Mouse (Mus musculus) limb, embryonic 12.5 days (tissue): ENCODE results near the gene Oosp2. TPM values are rescaled to one million over a fixed set of nuclear protein-coding genes. Genes with fewer than 3 reads are reported as not detected.

ENCODE experiments used
- ATAC-seq: fragments of 200-750 bp; cut with Nextera tagmentation; 2 replicates; pipeline ENCODE4 v1.8.0; 2017; ENCODE audit warnings: low read depth, moderate TSS enrichment; ENCODE audit not compliant: insufficient number of reproducible peaks, insufficient read depth, low FRiP score, low TSS enrichment
- H3K27ac ChIP-seq: fragments of 300-500 bp; sonication (generic); 2 replicates; pipeline ENCODE4 v1.5.1; 2016; ENCODE audit warnings: mild to moderate bottlenecking, moderate library complexity
- H3K27me3 ChIP-seq: fragments of 300-500 bp; sonication (generic); 2 replicates; pipeline ENCODE4 v1.6.1; 2016; ENCODE audit warnings: mild to moderate bottlenecking, moderate library complexity
- H3K36me3 ChIP-seq: fragments of 300-500 bp; sonication (generic); 2 replicates; pipeline ENCODE4 v1.6.1; 2016; ENCODE audit warnings: mild to moderate bottlenecking, moderate library complexity
- H3K4me1 ChIP-seq: fragments of 300-500 bp; sonication (generic); replicated peaks from 2 replicates; pipeline ENCODE4 v1.6.1; 2016
- H3K4me2 ChIP-seq: fragments of 300-500 bp; sonication (generic); 2 replicates; pipeline ENCODE4 v1.6.1; 2016; ENCODE audit warnings: mild to moderate bottlenecking, moderate library complexity
- H3K4me3 ChIP-seq: fragments of 300-500 bp; sonication (generic); replicated peaks from 2 replicates; pipeline ENCODE4 v1.5.1; 2016; ENCODE audit warnings: mild to moderate bottlenecking
- H3K9ac ChIP-seq: fragments of 300-500 bp; sonication (generic); replicated peaks from 2 replicates; pipeline ENCODE4 v1.6.1; 2016; ENCODE audit warnings: mild to moderate bottlenecking, moderate library complexity
- H3K9me3 ChIP-seq: fragments of 300-500 bp; sonication (generic); 2 replicates; pipeline ENCODE4 v1.6.1; 2016; ENCODE audit warnings: mild to moderate bottlenecking, moderate library complexity
- WGBS: fragments of 180-500 bp; shearing (Covaris S2); methylation state at CpG from one replicate; pipeline ENCODE4 v1.1.7; 2016; 5-methylcytosine and 5-hydroxymethylcytosine counted together
- polyA plus RNA-seq: library from polyadenylated mRNA; unstranded; fragments of >200 nt; fragmentation: Nextera tagmentation; extraction: Ambion mirVana; gene quantifications from 2 replicates; pipeline ENCODE4 v1.2.1, GENCODE M21; 2016

The Oosp2 gene
- polyA plus RNA-seq, 1 experiment from 2014 or later = not detected

DNA sequence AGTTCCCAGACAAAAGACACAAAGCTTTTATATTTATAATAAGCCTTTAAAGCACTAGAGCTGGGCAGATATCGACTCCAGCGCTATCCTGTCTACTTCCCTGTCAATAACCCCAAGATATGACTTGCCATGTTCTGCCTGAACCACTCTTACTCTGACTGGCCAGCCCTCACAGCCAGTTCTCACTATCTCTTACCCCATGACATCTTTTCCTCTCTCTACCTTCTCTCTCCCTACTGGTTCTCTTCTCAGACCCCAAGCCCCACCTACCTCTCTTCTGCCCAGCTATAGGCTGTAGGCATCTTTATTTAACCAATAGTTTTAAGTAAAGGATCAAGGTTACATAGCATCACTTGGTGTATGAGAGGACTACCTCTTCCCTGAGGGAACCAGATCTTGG lies 26.0 kb downstream of the Oosp2 start:
- ATAC-seq = no peak
- H3K27me3 ChIP-seq = no peaks in the 10 kb centered on the region
- no peak overlapping the region for H3K4me2 ChIP-seq
- no peaks in the 10 kb centered on the region for H3K36me3 ChIP-seq
- WGBS = 74% methylated on average over 2 of the region's 2 CpGs
- H3K9me3 ChIP-seq = no peaks in the 10 kb centered on the region
- H3K9ac ChIP-seq = no peak overlapping the region
- H3K4me3 ChIP-seq = no peak overlapping the region
- no peaks in the 10 kb centered on the region for H3K4me1 ChIP-seq
- no peak overlapping the region for H3K27ac ChIP-seq

DNA sequence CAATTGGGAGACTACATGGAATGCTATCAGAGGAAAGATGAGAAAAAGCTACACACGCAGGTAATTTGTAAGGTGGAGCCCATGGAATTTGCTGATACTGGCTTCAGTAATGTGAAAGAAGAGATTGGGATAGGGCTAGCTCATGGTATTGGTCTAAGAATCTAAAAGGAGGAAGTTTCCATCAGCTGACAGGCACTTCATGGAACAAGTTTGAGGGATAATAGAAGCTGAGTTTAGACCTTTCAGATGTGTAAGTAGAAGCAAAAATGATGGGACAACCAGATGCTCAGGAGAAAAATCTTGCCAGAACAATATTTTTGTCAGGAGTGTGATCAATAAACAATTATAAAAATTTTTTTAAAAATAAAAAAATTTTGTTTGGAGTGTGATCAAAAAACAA lies 26.6 kb downstream of the Oosp2 start:
- H3K9ac ChIP-seq = no peak overlapping the region
- ATAC-seq = no peak
- whole genome bisulfite sequencing = 90% methylated on average over 1 of the region's 1 CpGs
- no peaks in the 10 kb centered on the region for H3K27me3 ChIP-seq
- no peaks in the 10 kb centered on the region for H3K36me3 ChIP-seq
- no peaks in the 10 kb centered on the region for H3K4me1 ChIP-seq
- no peaks in the 10 kb centered on the region for H3K9me3 ChIP-seq
- no peak overlapping the region for H3K4me2 ChIP-seq
- no peak overlapping the region for H3K4me3 ChIP-seq
- H3K27ac ChIP-seq = no peak overlapping the region

DNA sequence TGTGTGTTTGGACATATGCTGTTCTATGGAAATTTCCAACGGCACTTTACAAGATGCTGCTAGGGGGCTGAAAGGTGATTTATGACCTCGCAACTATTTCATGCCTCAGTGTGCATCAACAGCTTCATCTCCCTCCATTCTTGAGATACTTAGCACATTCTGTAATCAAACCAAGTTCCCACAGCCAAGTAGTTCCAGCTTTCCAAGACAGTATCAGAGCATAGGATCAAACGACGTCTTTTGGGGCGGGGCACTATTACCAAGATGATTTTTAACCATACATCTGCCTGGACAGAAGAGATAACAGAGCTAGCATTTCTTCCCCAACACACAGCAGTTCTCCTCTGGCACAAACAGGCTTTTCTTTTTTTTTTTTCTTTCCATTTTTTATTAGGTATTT lies 35.1 kb downstream of the Oosp2 start:
- Histone ChIP-seq H3K27ac (no peak overlapping the region), H3K9ac (no peak overlapping the region), H3K4me3 (no peak overlapping the region), H3K4me2 (no peak overlapping the region), H3K36me3 (no peaks in the 10 kb centered on the region), H3K9me3 (no peaks in the 10 kb centered on the region), H3K4me1 (peaks cover 4% of the 10 kb centered on the region; the same call in 1 of the 2 replicates), H3K27me3 (no peaks in the 10 kb centered on the region)
- WGBS = 56% methylated on average over 5 of the region's 5 CpGs
- ATAC-seq = no peak

DNA sequence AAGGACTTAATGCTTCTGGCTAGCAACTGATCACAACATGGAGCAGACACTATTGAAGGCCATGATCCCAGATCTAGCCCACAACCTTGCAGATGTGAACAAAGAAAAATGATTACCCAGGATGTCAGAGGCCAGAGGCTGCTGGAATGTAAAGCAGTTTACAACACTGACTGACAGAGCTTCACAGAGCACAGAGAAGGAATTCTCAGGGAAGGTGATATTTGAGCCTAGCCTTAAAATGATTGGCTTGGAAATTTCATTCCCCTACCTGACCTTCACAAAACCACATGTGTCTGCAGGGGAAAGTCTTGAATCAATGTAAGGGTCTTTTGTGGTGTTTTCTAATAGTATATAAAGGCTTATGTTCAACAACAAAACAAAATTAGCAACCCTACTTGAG lies 35.6 kb downstream of the Oosp2 start:
- no peaks in the 10 kb centered on the region for H3K36me3 ChIP-seq
- H3K4me3 ChIP-seq = no peak overlapping the region
- no peak overlapping the region for H3K4me2 ChIP-seq
- no peak overlapping the region for H3K27ac ChIP-seq
- no peak for ATAC-seq
- H3K9me3 ChIP-seq = no peaks in the 10 kb centered on the region
- H3K9ac ChIP-seq = no peak overlapping the region
- peaks cover 4% of the 10 kb centered on the region; the same call in 1 of the 2 replicates for H3K4me1 ChIP-seq
- H3K27me3 ChIP-seq = no peaks in the 10 kb centered on the region

DNA sequence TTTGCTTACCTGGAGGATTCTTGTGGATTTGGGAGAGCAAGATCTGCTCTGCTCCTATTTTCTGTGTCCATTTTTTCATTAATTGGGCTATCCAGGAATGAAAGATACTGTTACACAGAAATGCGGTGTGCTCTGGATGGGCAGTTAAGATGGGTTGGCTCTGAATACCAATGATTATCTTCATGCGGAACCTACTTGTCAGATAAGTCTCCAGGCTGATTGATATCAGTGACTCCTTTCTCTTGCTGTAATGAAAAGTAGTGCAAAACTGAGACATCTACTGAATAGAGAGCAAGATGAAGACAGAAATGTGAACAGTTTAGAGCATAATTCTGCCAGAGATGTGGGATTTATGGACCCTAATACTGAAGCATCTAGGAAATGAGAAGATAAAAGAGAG lies 36.8 kb downstream of the Oosp2 start, which contains the start of gene Ms4a2:
Gene Ms4a2 (minus strand): TSS at position 169 of the 400 bp plus-strand sequence.
- H3K4me1 ChIP-seq = peaks cover 4% of the 10 kb centered on the region; the same call in 1 of the 2 replicates
- H3K27ac ChIP-seq = no peak within 1 kb of the TSS
- no peak for ATAC-seq
- no peaks in the 10 kb centered on the region for H3K36me3 ChIP-seq
- H3K4me2 ChIP-seq = no peak within 1 kb of the TSS
- 87% methylated on average over 2 of the region's 2 CpGs for WGBS
- no peaks in the 10 kb centered on the region for H3K27me3 ChIP-seq
- H3K9ac ChIP-seq = no peak within 1 kb of the TSS
- no peak within 1 kb of the TSS for H3K4me3 ChIP-seq
- no peaks in the 10 kb centered on the region for H3K9me3 ChIP-seq

DNA sequence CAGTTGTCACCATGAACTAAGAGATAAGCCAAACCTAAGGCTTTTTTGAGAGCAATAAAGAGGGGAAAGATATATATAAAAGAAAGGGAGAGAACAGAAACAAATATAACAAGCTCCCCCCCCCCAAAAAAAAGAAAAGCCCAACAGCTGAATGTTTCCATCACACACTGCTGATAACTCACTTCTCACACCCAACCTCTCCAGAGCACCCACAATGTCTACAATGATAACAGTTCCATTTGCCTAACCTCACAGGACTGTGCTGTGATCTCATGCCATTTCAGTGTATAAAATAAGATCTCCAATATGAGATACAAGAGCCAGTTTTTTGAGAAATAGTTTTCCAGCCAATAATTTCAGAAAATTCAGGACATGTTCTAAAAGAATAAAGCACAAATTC lies 42.4 kb downstream of the Oosp2 start:
- no peak overlapping the region for H3K9ac ChIP-seq

DNA sequence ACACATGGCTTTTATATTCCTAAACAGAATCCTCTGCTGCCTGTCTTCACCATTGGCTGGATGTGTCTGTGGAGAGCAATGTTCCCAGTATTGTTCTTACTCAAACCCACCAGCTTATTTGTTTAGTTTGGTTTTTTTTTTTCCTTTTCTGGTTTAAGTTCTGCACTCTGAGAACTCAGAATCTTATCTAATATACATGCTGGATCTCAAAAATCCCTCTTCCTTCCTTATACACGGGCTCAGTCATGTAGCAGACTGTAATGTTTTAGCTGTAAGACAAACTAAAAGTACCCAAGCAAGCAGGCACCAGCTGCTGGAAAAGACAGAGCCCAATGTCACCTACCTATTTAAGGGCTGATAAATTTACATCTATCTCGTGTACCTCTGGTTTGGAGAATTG lies 45.6 kb downstream of the Oosp2 start:
- WGBS = 68% methylated on average over 2 of the region's 2 CpGs
- H3K4me2 ChIP-seq = no peak overlapping the region
- no peak overlapping the region for H3K9ac ChIP-seq
- no peaks in the 10 kb centered on the region for H3K4me1 ChIP-seq
- H3K36me3 ChIP-seq = no peaks in the 10 kb centered on the region
- H3K27ac ChIP-seq = no peak overlapping the region
- no peaks in the 10 kb centered on the region for H3K27me3 ChIP-seq
- ATAC-seq = no peak
- no peak overlapping the region for H3K4me3 ChIP-seq
- H3K9me3 ChIP-seq = no peaks in the 10 kb centered on the region

More for the DNA sequence above, 42.4 kb downstream of the Oosp2 start:
- H3K4me1 ChIP-seq = no peaks in the 10 kb centered on the region
- H3K27me3 ChIP-seq = no peaks in the 10 kb centered on the region
- no peak overlapping the region for H3K4me3 ChIP-seq
- no peak overlapping the region for H3K4me2 ChIP-seq
- ATAC-seq = no peak
- H3K9me3 ChIP-seq = no peaks in the 10 kb centered on the region
- H3K27ac ChIP-seq = no peak overlapping the region
- H3K36me3 ChIP-seq = no peaks in the 10 kb centered on the region

DNA sequence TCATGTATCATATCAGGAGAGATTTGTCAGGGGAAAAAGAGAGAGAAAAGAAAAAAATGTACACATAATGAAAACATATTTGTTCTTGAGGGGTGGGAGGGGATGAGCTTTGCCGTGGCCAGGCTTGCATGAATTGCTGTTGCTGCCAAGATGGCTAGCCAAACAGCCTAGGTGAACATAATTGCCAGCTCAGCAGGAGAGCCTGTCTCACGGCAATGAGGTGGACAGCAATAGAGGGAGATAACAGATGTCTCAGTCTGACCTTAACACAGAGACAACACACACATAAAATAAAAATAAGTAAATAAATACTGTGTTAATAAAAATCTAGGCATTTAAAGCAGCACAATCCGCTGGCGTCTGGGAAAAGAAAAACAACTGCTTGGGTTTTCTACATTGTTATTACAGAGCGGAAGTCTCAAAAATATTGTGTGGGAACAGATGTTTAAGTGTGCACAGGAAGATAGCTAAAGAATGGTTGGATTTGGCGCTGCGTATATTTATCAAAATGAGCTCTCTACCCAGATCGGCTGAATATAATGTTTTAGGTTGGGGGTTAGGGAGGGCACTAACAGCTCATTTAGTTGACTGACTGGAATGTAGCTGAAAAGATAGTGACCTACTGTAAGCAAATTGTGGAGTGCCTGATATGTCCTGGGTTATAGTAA lies 46.4 kb downstream of the Oosp2 start:
- Histone ChIP-seq H3K27me3 (no peaks in the 10 kb centered on the region), H3K4me3 (no peak overlapping the region), H3K9ac (no peak overlapping the region), H3K4me2 (no peak overlapping the region), H3K4me1 (no peaks in the 10 kb centered on the region), H3K36me3 (no peaks in the 10 kb centered on the region), H3K9me3 (no peaks in the 10 kb centered on the region), H3K27ac (no peak overlapping the region)
- no peak for ATAC-seq
- WGBS = 78% methylated on average over 8 of the region's 8 CpGs

DNA sequence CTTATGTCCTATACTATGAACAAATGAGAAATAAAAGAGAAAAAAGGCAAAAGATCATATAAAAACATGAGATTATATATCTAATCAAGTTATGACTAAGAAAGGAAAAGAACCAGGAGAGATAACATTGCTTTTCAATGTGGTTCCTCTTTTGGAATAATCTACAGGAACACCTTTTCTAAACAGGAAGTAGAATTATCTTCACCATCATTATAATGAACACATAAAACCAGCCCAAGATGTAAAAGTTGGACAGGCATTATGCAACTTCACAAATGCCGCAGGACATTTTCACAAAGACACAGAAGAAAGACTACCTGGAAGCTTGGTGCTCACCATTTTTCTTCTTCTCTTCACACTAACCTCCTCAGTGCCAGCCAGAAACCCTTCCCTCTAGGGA lies 47.3 kb downstream of the Oosp2 start:
- Histone ChIP-seq H3K4me1 (no peaks in the 10 kb centered on the region), H3K4me3 (no peak overlapping the region), H3K9me3 (no peaks in the 10 kb centered on the region), H3K27me3 (no peaks in the 10 kb centered on the region), H3K9ac (no peak overlapping the region), H3K27ac (no peak overlapping the region), H3K36me3 (no peaks in the 10 kb centered on the region), H3K4me2 (no peak overlapping the region)
- ATAC-seq = no peak
- 96% methylated on average over 1 of the region's 1 CpGs for WGBS

DNA sequence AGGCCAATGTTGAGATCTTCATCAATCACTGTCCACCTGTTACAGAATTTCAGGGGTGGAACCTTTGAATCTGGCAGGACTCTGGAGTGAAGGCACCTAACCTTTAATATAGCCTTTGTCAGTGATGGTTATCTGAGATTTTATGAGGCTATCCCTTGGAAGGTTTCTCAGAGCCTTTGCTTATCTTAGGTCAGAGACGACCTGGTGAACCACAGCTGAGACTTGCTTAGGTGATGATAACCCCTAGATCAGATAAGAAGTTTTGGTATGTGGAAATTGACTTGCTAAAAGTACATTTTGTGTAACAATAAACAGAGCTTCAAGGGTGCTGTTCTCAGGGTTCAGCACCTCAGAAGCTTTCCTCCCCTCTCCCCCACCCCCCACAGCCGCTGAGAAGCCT lies 48.1 kb downstream of the Oosp2 start:
- no peak overlapping the region for H3K9ac ChIP-seq
- H3K27me3 ChIP-seq = no peaks in the 10 kb centered on the region
- no peak overlapping the region for H3K27ac ChIP-seq
- no peaks in the 10 kb centered on the region for H3K36me3 ChIP-seq
- 32% methylated on average over 2 of the region's 2 CpGs for WGBS
- no peaks in the 10 kb centered on the region for H3K4me1 ChIP-seq
- H3K4me2 ChIP-seq = no peak overlapping the region
- H3K4me3 ChIP-seq = no peak overlapping the region
- no peaks in the 10 kb centered on the region for H3K9me3 ChIP-seq
- no peak for ATAC-seq

DNA sequence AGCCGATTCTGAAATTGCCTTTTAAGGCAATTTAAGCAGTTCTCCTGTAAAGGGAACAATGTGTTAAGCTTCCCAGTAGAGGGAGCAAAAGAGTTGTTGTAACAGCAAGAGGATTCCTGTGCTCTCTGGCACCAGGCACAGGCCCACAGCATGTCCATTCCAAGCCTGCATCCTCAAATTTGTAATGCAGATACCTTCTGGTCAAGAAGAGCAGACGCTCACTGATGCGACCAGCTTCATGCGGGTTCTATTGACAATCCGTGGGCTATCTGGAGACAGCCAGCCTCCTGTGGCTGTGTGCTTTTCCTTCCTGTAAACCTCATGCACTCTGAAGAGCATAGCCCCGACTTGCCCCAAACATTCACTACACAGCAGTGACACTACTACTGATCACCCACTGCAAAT lies 48.8 kb downstream of the Oosp2 start:
- Histone ChIP-seq H3K4me2 (no peak overlapping the region), H3K4me3 (no peak overlapping the region), H3K9ac (no peak overlapping the region), H3K36me3 (no peaks in the 10 kb centered on the region), H3K27ac (no peak overlapping the region), H3K27me3 (no peaks in the 10 kb centered on the region), H3K9me3 (no peaks in the 10 kb centered on the region), H3K4me1 (no peaks in the 10 kb centered on the region)
- ATAC-seq = no peak
- WGBS = 29% methylated on average over 6 of the region's 6 CpGs

DNA sequence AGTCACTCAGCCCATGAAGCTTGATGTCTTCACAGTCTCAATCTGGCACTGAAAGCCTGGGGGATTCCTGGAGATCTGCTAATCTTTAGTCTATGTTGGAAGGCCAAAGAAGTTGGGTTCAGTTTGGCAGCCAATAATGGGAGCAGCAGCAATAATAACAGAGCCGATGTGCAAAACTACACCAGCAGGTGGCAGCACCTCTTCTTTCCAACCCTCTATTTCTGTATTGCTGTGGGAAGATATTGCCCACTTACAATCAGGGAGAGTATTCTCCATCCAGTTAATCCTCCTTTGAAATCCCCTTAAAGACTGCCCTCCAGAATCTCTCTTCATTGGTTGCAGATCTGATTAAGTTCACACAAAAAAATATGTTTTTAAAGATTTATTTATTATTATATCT lies 52.2 kb downstream of the Oosp2 start:
- no peak overlapping the region for H3K4me3 ChIP-seq
- H3K36me3 ChIP-seq = no peaks in the 10 kb centered on the region
- H3K9me3 ChIP-seq = no peaks in the 10 kb centered on the region
- WGBS = 25% methylated on average over 1 of the region's 1 CpGs
- no peaks in the 10 kb centered on the region for H3K27me3 ChIP-seq
- no peak for ATAC-seq
- no peak overlapping the region for H3K27ac ChIP-seq
- H3K9ac ChIP-seq = no peak overlapping the region
- no peaks in the 10 kb centered on the region for H3K4me1 ChIP-seq
- H3K4me2 ChIP-seq = no peak overlapping the region
